Mouse (Mus musculus): ENCODE data around the gene Zfp57. TPM values are rescaled to one million over a fixed set of nuclear protein-coding genes. Genes with fewer than 3 reads are reported as not detected.
"Not testable (repeated sequence)": the region's sequence is repeated elsewhere in the genome, so short reads cannot be mapped to it uniquely, and the experiment has no call there.

Gene Zfp57
- polyA plus RNA-seq, 1 experiment from 2014 or later = 4.6 TPM

DNA sequence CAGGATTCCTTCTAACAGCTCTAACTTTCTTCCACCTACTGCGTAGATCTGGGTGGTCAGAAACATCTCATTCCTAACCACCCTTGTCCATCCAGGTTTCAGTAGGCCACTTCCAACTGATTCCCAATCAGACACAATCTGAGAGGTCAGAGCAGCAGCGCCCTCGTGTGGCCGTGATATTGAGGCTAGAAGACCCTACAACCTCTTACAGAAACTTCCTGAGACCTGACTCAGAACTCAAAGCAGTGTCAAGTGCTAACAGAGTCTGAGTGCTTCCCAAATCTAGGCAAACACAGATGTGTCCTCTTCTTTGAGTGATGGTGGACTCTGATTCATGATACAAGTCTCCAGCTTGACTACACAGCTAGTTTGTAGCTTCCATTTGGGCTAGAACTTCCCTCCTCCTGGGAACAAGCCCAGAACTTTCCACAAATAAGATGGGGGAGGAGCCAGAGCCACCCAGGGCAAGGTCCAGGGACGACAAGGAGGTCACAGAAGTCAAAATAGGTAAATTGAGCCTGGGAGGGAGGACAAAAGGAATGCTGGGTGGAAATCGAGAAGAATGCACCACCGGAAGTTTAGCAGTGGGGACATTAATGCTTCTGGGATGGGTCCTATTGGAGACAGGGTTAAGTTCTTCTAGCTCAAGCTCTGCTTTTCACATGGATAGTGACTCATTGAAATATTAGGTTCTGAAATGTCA is 3.8 kb upstream of the Zfp57 start:
- no peak for DNase-seq

GRCm38 (mm10) chr17:36998477-36998876 is 2.5 kb upstream of the Zfp57 start:
- 46% methylated on average over 2 of the region's 2 CpGs for WGBS (ENCODE audit: insufficient replicate concordance)
- Histone ChIP-seq H3K27ac (no peak overlapping the region), H3K27me3 (peaks cover 15% of the 10 kb centered on the region), H3K9ac (no peak overlapping the region), H3K9me3 (replicated peaks) (no peaks in the 10 kb centered on the region), H3K4me2 (no peak overlapping the region), H3K4me1 (replicated peaks) (no peaks in the 10 kb centered on the region), H3K36me3 (no peaks in the 10 kb centered on the region), H3K4me3 (replicated peaks) (no peak overlapping the region)
- no peak for ATAC-seq (ENCODE audit: low read depth)
- no peak for DNase-seq

More for the DNA sequence above, 3.8 kb upstream of the Zfp57 start:
- Histone ChIP-seq H3K36me3 (no peaks in the 10 kb centered on the region), H3K9ac (no peak overlapping the region), H3K4me2 (no peak overlapping the region), H3K27ac (no peak overlapping the region), H3K9me3 (replicated peaks) (no peaks in the 10 kb centered on the region), H3K4me1 (replicated peaks) (no peaks in the 10 kb centered on the region), H3K27me3 (peaks cover 3% of the 10 kb centered on the region; the same call in 1 of the 2 replicates), H3K4me3 (replicated peaks) (no peak overlapping the region)
- no peak for ATAC-seq (ENCODE audit: low read depth)
- 21% methylated on average over 7 of the region's 7 CpGs for WGBS (ENCODE audit: insufficient replicate concordance)

- Histone ChIP-seq H3K4me2 (peak overlapping the region; percentile 55), H3K9me3 (replicated peaks) (no peaks in the 10 kb centered on the region), H3K36me3 (no peaks in the 10 kb centered on the region), H3K4me1 (replicated peaks) (no peaks in the 10 kb centered on the region), H3K9ac (peak overlapping the region; percentile 54), H3K27me3 (peaks cover 26% of the 10 kb centered on the region), H3K4me3 (replicated peaks) (peak overlapping the region; percentile 53), H3K27ac (no peak overlapping the region)
- ATAC-seq (ENCODE audit: low read depth) = peak; percentile 36; the same call in 1 of the 2 replicates
- DNase-seq = no peak
- 2% methylated on average over 49 of the region's 49 CpGs for WGBS (ENCODE audit: insufficient replicate concordance)
Observed at GRCm38 (mm10) chr17:37002364-37003330, 1.7 kb downstream of the Zfp57 start.

GRCm38 (mm10) chr17:37003366-37003765 is 2.4 kb downstream of the Zfp57 start:
- H3K4me2 ChIP-seq = peak overlapping the region; percentile 55
- peak overlapping the region; percentile 53 for H3K4me3 ChIP-seq (replicated peaks)
- no peaks in the 10 kb centered on the region for H3K4me1 ChIP-seq (replicated peaks)
- 42% methylated on average over 4 of the region's 4 CpGs for WGBS (ENCODE audit: insufficient replicate concordance)
- no peaks in the 10 kb centered on the region for H3K9me3 ChIP-seq (replicated peaks)
- DNase-seq = no peak
- no peak overlapping the region for H3K27ac ChIP-seq
- peaks cover 26% of the 10 kb centered on the region for H3K27me3 ChIP-seq
- no peaks in the 10 kb centered on the region for H3K36me3 ChIP-seq
- no peak for ATAC-seq (ENCODE audit: low read depth)
- H3K9ac ChIP-seq = no peak overlapping the region

DNA sequence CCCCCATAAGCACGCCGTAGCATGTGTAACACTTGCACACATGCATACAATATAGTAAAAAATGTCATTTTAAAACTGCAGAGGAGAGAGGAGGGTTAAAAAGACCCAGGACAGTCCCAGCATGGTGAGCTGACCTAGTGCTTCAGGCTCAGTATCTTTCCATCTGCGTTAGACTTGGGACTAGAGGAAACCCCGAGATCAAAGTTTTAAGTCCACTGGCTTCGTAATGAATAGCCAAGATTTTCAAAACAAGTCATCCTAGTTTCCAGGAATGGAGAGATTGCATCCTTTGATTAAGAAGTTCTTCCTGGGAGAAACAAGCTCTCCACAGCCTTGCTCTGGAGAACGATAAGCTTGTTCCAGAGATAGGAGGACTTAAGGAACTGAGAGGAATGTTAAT is 7.2 kb downstream of the Zfp57 start:
- no peak overlapping the region for H3K27ac ChIP-seq
- H3K4me2 ChIP-seq = no peak overlapping the region
- H3K9ac ChIP-seq = no peak overlapping the region
- DNase-seq = no peak
- peaks cover 14% of the 10 kb centered on the region for H3K27me3 ChIP-seq
- WGBS (ENCODE audit: insufficient replicate concordance) = 72% methylated on average over 6 of the region's 6 CpGs
- H3K4me3 ChIP-seq (replicated peaks) = no peak overlapping the region
- H3K9me3 ChIP-seq (replicated peaks) = no peaks in the 10 kb centered on the region
- no peaks in the 10 kb centered on the region for H3K36me3 ChIP-seq
- ATAC-seq (ENCODE audit: low read depth) = no peak
- no peaks in the 10 kb centered on the region for H3K4me1 ChIP-seq (replicated peaks)

DNA sequence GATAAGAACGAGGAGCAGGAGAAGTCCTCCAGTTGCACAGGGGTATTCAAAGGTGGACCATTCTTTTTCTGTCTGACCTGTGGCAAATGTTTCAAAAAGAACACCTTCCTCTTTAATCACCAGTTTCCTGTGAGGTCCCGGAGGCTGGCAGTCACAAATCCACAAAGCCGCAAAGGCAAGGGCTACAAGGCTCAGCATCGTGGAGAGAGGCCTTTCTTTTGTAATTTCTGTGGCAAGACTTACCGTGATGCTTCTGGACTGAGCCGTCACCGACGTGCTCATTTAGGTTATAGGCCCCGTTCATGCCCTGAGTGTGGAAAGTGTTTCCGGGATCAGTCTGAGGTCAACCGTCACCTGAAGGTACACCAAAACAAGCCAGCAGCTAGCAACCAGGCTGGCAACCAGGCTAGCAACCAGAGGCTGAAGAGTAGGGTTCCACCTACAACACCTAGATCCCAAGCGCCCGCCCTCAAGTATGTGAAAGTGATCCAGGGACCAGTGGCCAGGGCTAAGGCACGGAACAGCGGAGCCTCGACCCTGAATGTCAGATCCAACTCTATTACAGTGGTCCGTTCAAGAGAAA is 8.6 kb downstream of the Zfp57 start:
- no peak overlapping the region for H3K4me2 ChIP-seq
- no peak overlapping the region for H3K27ac ChIP-seq
- no peak overlapping the region for H3K4me3 ChIP-seq (replicated peaks)
- ATAC-seq (ENCODE audit: low read depth) = no peak
- no peaks in the 10 kb centered on the region for H3K9me3 ChIP-seq (replicated peaks)
- H3K9ac ChIP-seq = no peak overlapping the region
- no peaks in the 10 kb centered on the region for H3K36me3 ChIP-seq
- H3K4me1 ChIP-seq (replicated peaks) = no peaks in the 10 kb centered on the region
- no peak for DNase-seq
- WGBS (ENCODE audit: insufficient replicate concordance) = 55% methylated on average over 17 of the region's 17 CpGs
- peaks cover 2% of the 10 kb centered on the region; the same call in 1 of the 2 replicates for H3K27me3 ChIP-seq

DNA sequence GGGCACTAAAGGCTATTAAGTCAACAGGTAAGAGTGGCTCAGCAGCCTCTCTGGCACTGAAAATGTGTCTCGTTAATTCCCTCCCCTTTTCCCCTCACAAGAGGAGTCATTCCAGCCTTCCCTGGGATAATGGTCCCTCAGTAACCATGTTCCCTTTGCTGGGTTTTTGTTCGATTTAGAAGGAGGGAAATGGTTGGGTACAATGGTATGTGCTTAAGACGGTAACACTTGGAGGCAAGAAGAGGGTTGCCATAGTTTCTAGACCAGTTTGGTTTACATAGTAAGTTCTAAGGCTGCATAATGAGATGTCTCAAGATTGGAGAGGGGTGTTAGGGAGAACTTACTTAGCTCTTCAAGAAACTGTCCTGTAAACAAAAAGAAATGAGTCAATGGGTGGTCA is 10.8 kb downstream of the Zfp57 start:
- Histone ChIP-seq H3K36me3 (no peaks in the 10 kb centered on the region), H3K4me1 (replicated peaks) (no peaks in the 10 kb centered on the region), H3K9ac (no peak overlapping the region), H3K4me3 (replicated peaks) (no peak overlapping the region), H3K4me2 (no peak overlapping the region), H3K27ac (no peak overlapping the region), H3K9me3 (replicated peaks) (no peaks in the 10 kb centered on the region), H3K27me3 (no peaks in the 10 kb centered on the region)
- no peak for ATAC-seq (ENCODE audit: low read depth)
- DNase-seq = no peak
- 61% methylated on average over 3 of the region's 3 CpGs for WGBS (ENCODE audit: insufficient replicate concordance)

GRCm38 (mm10) chr17:37012141-37012540 is 11.2 kb downstream of the Zfp57 start:
- Histone ChIP-seq H3K9ac (no peak overlapping the region), H3K27ac (no peak overlapping the region), H3K9me3 (replicated peaks) (no peaks in the 10 kb centered on the region), H3K27me3 (no peaks in the 10 kb centered on the region), H3K4me2 (no peak overlapping the region), H3K4me3 (replicated peaks) (no peak overlapping the region), H3K36me3 (no peaks in the 10 kb centered on the region), H3K4me1 (replicated peaks) (no peaks in the 10 kb centered on the region)
- DNase-seq = no peak
- no peak for ATAC-seq (ENCODE audit: low read depth)
- WGBS (ENCODE audit: insufficient replicate concordance) = 39% methylated on average over 5 of the region's 5 CpGs

GRCm38 (mm10) chr17:37016333-37016732 is 15.4 kb downstream of the Zfp57 start:
- ATAC-seq (ENCODE audit: low read depth) (no peak), DNase-seq (no peak)
- H3K4me3 ChIP-seq (replicated peaks) = no peak overlapping the region
- H3K27ac ChIP-seq = no peak overlapping the region
- H3K9ac ChIP-seq = no peak overlapping the region
- no peaks in the 10 kb centered on the region for H3K4me1 ChIP-seq (replicated peaks)
- no peaks in the 10 kb centered on the region for H3K36me3 ChIP-seq
- no peaks in the 10 kb centered on the region for H3K27me3 ChIP-seq
- H3K4me2 ChIP-seq = no peak overlapping the region
- no peaks in the 10 kb centered on the region for H3K9me3 ChIP-seq (replicated peaks)

- Histone ChIP-seq H3K9me3 (replicated peaks) (no peaks in the 10 kb centered on the region), H3K9ac (no peak overlapping the region), H3K27me3 (no peaks in the 10 kb centered on the region), H3K4me3 (replicated peaks) (no peak overlapping the region), H3K36me3 (no peaks in the 10 kb centered on the region), H3K27ac (no peak overlapping the region), H3K4me1 (replicated peaks) (no peaks in the 10 kb centered on the region), H3K4me2 (no peak overlapping the region)
- ATAC-seq (ENCODE audit: low read depth) = no peak
- WGBS (ENCODE audit: insufficient replicate concordance) = 72% methylated on average over 3 of the region's 3 CpGs
- DNase-seq = no peak
Observed at GRCm38 (mm10) chr17:37018328-37018727, 17.4 kb downstream of the Zfp57 start.

GRCm38 (mm10) chr17:37019242-37019641 is 18.3 kb downstream of the Zfp57 start:
- not testable (repeated sequence) for H3K9me3 ChIP-seq (replicated peaks); H3K4me3 ChIP-seq (replicated peaks); H3K27ac ChIP-seq; DNase-seq; H3K27me3 ChIP-seq; H3K36me3 ChIP-seq; ATAC-seq (ENCODE audit: low read depth); H3K9ac ChIP-seq; H3K4me2 ChIP-seq; H3K4me1 ChIP-seq (replicated peaks)
- 65% methylated on average over 5 of the region's 5 CpGs for WGBS (ENCODE audit: insufficient replicate concordance)
